Mouse (Mus musculus) liver (tissue): ENCODE measurements at regions not wholly inside any gene's neighbourhood (a gene's known extent, or its start where the extent isn't known, plus 50 kb on each side); places are given as distances from the start of the nearest gene placed in this dataset.

Source experiments
- DNase-seq: peaks from one replicate; pipeline ENCODE4 v3.0.0-alpha.2; 2020; ENCODE audit warnings: mixed read lengths

DNA sequence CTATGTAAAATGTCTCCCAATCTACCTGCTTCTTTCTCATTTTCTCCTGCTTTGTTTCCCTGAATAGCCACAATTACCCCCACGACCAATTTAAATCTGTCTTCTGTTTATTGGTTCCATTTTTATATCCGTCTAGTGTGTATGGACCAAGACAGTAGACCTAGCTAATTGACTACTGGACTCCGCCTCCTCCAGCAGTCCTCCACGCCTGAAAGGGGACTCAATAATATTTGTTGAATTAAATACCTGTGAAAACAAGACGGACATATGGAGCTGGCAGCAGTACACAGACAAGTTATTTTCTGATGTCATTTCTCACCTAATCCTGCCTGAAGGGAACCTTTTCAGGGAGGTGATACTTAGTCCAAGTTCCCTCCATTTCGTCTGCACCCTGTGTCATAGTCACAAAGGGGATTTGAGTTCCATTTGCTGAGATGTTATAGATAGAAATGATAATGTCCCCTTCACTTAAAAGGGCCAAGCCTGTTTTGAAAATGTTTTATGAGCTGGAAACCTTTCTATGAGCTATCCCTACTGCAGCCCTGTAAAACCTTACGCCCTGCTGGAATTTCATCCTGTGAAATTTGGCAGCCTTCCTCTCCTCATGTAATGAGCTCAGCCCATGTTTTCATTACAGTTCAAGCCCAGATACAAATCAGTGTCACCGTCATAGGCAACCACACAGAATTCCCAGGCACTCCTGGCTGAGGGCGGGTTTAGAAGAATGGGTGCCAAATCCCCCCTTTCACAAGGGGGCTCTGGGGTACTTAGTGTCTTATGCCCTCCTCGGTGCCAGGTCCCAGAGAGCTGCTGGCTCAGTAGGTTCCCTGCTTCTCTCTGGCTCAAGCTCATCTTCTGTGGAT lies 391.1 kb upstream of the Id4 start:
- no peak for DNase-seq

- no peak for DNase-seq
These were observed 388.4 kb upstream of the Id4 start for GRCm38 (mm10) chr13:47872645-47873044.

DNA sequence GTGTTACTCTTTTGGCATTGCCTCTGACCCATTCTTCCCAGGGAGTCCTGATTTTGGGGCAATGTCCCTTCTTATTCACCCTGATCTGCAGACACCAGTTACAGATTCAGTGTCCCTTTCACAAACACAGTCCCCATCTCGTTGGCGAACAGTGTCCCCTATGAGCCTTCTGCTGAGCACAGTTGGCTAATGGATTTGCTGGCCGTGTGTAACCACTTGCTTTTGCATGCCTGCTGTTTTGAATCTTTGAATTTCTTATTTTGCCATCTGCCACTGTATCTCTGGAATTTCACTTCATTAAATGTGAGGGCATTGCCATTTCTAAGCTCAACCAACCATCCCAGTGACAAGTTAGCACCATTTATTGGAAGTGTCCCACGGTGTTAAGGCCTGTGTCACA lies 368.5 kb upstream of the Id4 start:
- no peak for DNase-seq

- DNase-seq = no peak
These were observed 366.7 kb upstream of the Id4 start for GRCm38 (mm10) chr13:47894331-47894730.

GRCm38 (mm10) chr13:47895256-47895655 lies 365.8 kb upstream of the Id4 start:
- DNase-seq = no peak

- no peak for DNase-seq
These were observed 364.4 kb upstream of the Id4 start for GRCm38 (mm10) chr13:47896646-47897045.

- no peak for DNase-seq
These were observed 351.0 kb upstream of the Id4 start for GRCm38 (mm10) chr13:47909851-47910530.

GRCm38 (mm10) chr13:47910531-47910910 lies 350.5 kb upstream of the Id4 start:
- no peak for DNase-seq

DNA sequence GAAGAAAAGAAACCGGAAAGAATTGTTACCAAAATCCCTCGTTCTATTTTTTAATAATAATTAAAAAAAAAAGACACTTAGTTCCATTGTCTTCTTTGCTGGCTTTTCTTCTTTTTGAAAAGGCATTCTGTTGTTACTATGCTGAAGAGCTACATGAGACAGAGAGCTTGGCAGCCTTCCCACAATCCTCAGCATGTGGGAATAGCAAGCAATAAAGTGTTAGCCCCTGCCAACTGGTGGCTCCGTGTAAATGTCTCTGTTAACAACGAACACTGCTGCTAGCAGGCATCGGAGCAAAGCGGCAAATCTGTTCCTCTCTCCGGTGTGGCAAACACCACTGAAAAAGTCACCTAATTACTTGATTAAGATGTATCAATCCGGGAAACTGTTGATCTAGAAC lies 344.6 kb upstream of the Id4 start:
- DNase-seq = no peak

DNA sequence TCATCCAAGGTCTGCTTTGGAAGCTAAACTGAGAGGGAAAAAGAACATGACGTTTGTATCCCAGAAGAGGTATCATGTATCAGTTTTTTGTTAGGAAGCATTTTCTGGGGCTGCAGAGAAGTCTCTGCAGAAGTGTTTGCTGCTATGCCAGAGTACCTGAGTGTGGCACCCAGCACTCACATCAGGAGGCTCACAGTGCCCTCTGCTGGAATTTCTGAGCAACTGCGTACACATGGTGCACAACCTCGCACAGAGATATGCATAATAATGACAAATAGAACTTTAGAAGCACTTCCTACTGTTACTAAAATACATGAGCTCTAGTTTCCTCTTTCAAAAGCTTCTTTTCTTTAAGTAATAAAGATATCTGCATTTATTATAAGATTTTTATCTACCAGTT lies 343.7 kb upstream of the Id4 start:
- DNase-seq = no peak

GRCm38 (mm10) chr13:47921044-47921443 lies 340.0 kb upstream of the Id4 start:
- no peak for DNase-seq

DNA sequence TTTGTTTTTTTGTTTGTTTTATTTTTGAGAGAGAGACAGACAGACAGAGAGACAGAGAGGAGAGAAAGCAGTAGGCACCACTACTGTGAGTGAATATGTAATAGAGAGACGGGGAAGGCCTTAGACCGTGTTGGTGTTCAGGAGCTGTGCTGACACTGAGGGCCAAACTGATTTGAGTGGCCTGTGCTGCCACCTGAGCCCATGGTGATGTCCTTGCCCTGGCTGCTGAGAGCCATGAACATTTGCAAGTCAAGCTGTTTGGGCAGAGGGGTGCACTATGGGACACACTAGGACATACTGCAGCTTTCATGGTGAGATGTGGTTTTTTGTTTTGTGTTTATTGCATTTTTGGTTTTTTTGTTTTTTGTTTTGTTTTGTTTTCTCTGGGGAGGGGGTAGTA lies 320.3 kb upstream of the Id4 start:
- DNase-seq = no peak

DNA sequence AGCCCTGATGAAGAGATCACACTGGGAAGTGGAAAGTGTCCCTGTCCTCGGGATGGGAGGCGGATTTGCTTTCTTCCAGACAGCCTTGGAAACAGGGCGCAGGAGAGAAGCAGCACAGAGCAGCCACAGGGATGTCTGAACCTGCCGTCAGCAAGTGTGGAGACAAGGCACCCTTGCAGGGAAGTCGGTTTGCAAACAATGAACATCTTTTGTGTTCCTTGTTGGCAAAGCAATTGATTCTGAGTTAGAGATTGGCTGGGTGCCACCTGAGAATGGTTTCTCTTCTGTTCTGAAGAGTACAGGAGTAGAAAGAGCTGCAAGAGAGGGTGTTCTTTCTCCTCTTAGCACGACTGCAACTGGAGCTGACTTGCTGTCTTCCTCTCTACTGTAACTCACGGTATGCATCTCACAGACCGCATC lies 318.6 kb upstream of the Id4 start:
- DNase-seq = no peak

- no peak for DNase-seq
These were observed 317.4 kb upstream of the Id4 start for GRCm38 (mm10) chr13:47943645-47944044.

DNA sequence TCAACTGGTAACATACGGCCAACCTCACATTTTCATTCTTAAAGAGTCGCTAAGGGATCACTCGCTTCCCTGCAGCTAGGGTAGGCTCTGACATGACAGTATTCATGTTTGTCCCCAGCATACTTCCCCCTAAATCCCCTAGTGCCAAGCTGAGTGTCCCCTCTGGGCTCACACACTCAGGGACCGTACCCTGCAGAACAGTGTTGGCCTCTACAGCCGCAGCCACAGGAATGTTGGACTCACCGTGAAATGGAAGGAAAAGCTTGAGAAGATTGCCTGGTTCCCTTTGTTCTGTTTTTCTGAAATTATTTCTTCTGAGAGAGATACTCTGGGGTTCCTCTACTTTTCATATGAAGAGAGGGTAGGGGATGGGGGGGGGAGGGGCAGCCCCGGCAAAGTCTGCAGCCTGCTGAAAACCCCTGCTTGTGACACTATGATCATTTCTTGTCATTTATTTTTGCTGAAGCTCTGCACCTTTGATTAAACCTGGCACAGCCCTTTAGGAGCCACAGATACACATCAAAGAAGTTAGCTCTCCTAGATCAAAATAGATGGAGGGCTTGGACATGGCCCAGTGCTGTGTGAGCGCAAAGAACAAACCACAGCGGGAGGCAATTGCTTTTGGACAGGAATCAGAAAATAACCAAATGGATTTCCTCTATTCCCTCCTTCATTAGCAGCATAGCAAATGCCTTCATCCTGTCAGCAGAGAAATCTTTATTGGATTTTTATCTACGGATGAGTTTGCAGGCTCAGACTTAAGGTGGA lies 312.7 kb upstream of the Id4 start:
- no peak for DNase-seq

DNA sequence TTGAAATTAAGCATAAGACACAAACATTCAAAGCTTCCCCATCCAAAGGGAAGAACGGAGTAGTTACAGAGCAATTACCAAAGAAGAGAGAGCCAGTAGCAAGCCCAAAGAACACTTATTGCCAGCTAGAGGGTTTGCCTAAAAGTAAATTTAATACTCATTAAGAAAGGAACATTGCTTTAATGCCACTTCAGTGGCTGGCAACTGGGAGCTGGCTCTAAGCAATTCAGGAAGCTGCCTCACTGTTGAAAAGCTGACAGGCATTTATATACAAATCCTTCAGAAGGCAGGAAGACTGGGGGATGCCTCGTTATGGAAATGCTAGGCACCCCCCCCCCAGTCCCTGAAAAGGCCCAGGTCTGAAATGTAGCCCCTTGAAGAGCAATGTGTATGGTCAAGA lies 310.6 kb upstream of the Id4 start:
- DNase-seq = no peak

- DNase-seq = no peak
These were observed 310.0 kb upstream of the Id4 start for GRCm38 (mm10) chr13:47951043-47951442.

GRCm38 (mm10) chr13:47952946-47953345 lies 308.1 kb upstream of the Id4 start:
- DNase-seq = no peak

DNA sequence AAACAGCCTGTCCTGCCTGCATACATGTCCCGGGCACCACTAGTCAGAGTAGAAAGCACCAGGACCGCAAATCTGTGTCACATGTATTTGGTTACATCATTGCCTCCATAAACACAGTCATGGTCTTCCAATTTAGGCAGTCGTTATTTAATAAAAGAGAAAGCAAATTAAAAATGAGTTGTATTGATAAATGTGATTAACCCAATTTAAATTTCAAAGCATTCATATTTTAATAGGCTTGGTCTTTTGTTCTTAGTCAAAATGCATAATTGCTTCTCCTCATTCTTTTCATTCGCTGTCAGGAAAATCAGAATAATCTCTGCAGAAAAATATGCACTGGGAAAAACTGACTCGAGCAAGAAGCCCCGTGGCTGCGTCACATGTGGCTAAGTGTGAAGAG lies 307.3 kb upstream of the Id4 start:
- no peak for DNase-seq

- DNase-seq = no peak
These were observed 305.5 kb upstream of the Id4 start for GRCm38 (mm10) chr13:47955504-47955903.

GRCm38 (mm10) chr13:47957662-47958061 lies 303.4 kb upstream of the Id4 start:
- DNase-seq = no peak

DNA sequence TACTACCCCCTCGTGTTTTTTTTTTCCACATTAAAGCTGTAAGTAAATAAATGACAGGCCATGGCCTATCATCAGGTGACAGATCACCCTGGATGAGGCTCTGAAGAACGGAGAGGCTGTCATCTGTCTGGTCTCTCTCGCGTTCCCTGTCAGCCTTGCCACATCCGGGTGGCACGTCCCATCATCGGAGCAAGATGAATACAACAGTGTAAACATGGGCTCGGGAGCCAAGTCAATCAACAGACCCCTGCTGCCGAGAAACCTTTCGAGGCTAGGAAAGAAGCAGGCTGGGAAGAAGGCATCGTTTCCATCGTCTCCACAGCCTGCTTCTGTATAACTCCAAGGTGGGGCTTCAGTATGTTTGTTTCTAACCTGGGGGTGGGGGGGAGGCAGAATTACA lies 286.8 kb upstream of the Id4 start:
- DNase-seq = no peak

DNA sequence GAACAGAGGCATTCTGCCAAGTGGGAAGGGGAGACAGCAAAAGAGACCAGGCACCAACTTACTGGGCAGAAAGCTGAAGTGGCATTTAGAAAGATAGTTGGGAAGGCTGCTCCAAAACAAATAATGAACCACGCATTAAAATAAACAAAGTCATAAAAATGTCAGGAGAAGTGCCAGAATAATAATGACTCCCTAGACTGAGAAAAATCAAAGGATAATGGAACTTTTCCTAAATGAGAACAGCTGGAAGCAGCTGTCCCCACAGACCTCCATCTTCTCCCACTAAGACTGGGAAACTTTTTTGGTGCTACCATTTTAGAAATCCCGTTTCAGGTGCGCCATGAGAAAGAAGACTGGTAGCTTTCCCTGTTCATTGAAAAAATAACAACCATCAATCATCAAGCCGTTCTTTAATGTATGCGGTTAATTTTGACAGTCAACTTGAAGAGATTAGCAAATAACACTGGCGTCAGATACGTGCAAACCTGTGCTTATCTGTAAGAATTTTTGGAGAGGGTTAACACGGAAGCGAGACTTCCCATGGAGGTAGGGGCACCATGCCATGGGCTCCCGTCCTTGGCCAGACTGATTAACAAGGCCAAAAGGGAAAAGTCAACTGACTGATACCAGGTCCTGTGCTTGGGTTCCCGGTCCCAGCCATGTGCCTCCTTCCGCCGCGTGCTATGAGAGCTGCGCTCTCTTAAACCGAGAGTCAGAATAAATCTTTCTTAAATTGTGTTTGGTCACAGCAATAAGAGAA lies 286.1 kb upstream of the Id4 start:
- no peak for DNase-seq
